ENCODE assay signal across 9 mouse cellular contexts in the genomic region with DNA sequence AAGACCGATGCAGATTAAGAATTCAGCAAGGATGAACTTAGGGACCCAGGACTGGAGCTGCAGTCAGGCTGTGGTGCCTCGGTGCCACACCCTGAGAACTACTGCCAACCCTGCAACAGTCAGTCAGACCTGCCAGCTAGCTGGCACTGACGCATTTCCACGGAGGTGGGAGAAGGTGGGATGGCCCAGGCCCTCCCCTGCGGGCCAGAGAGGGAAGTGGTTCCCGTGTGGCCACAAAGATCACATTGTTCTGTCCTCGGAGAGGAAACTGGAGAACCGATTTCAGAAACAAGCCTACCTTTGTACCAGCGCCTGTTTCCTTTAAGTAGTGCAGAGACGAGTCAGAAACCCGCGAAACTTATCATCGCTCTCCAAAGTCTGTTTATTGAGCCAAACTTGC. TPM values are rescaled to one million over a fixed set of nuclear protein-coding genes. Genes with fewer than 3 reads are reported as not detected.
DNase-seq lines count a peak whose midpoint lies in the region; ATAC-seq and TF ChIP-seq lines count a peak whose summit lies in the region.
"Had no signal": no experiment of that assay in that cellular context is flagged by ENCODE, and none has a peak within 500 bp of the region (broad histone marks: within the 10 kb centered on the region; RNA-seq: fewer than 3 reads in every experiment).

No protein-coding gene starts in this region.

- ATAC-seq in forebrain, postnatal 0 days, result 0 out of 2 replicates have a peak, but pooled peaks have one; percentile 18
- ATAC-seq in forebrain, embryonic 16.5 days, result no peak
- peak; percentile 49 for ATAC-seq in heart, postnatal 0 days (ENCODE audit: insufficient read depth, low read depth)
- no peak; the same call in 1 of the 2 replicates for ATAC-seq in limb, embryonic 13.5 days (ENCODE audit: low FRiP score, low read depth)

- TF ChIP-seq EP300 in heart, postnatal 0 days (IDR thresholded peaks at IDR 0.05; ENCODE audit: low read depth), result 0 out of 2 replicates have a peak, but pooled peaks have one; percentile 40

- H3K9ac ChIP-seq in forebrain, postnatal 0 days, result no peak overlapping the region
- no peak overlapping the region for H3K9ac ChIP-seq in forebrain, embryonic 16.5 days (replicated peaks; ENCODE audit: low read depth, low read length)
- 0 out of 2 replicates have a peak overlapping the region, but pooled peaks have one; percentile 9 for H3K9ac ChIP-seq in heart, postnatal 0 days (replicated peaks; ENCODE audit: low read depth, low read length)
- H3K9ac ChIP-seq in limb, embryonic 13.5 days, result 0 out of 2 replicates have a peak overlapping the region, but pooled peaks have one; percentile 26

- H3K27ac ChIP-seq in forebrain, postnatal 0 days (ENCODE audit: low read depth, low read length), result 0 out of 2 replicates have a peak overlapping the region, but pooled peaks have one; percentile 15
- no peak overlapping the region for H3K27ac ChIP-seq in forebrain, embryonic 16.5 days (ENCODE audit: low read length)
- H3K27ac ChIP-seq in heart, postnatal 0 days (ENCODE audit: low read depth), result peak overlapping the region; percentile 68
- H3K27ac ChIP-seq in limb, embryonic 13.5 days, result peak overlapping the region; percentile 75
- 0 out of 2 replicates have a peak overlapping the region, but pooled peaks have one; percentile 8 for H3K27ac ChIP-seq in olfactory bulb, adult 2 months (ENCODE audit: insufficient read depth, low read depth, low read length)

- WGBS in forebrain, postnatal 0 days, result 37% methylated on average over 13 of the region's 13 CpGs
- WGBS in forebrain, embryonic 16.5 days, result 38% methylated on average over 13 of the region's 13 CpGs
- 47% methylated on average over 13 of the region's 13 CpGs for WGBS in heart, postnatal 0 days
- 51% methylated on average over 13 of the region's 13 CpGs for WGBS in limb, embryonic 13.5 days
- whole genome bisulfite sequencing in olfactory bulb, adult 2 months, result 38% methylated on average over 13 of the region's 13 CpGs

- no peaks in the 10 kb centered on the region for H3K9me3 ChIP-seq in forebrain, postnatal 0 days (ENCODE audit: low read length)
- H3K9me3 ChIP-seq in forebrain, embryonic 16.5 days (ENCODE audit: control insufficient read depth, low read length), result no peaks in the 10 kb centered on the region
- H3K9me3 ChIP-seq in heart, postnatal 0 days (replicated peaks; ENCODE audit: control insufficient read depth, low read length), result no peaks in the 10 kb centered on the region
- 0 out of 2 replicates have a peak, but pooled peaks cover 5% of the 10 kb centered on the region for H3K9me3 ChIP-seq in limb, embryonic 13.5 days

- no peak for TF ChIP-seq POLR2A in olfactory bulb, adult 2 months (IDR thresholded peaks at IDR 0.05; ENCODE audit: insufficient read depth, low read depth, low read length)

- H3K4me3 ChIP-seq in forebrain, postnatal 0 days (ENCODE audit: low read depth, low read length), result no peak overlapping the region
- H3K4me3 ChIP-seq in forebrain, embryonic 16.5 days (replicated peaks; ENCODE audit: low read length), result no peak overlapping the region
- H3K4me3 ChIP-seq in heart, postnatal 0 days (ENCODE audit: low read depth, low read length), result no peak overlapping the region
- no peak overlapping the region for H3K4me3 ChIP-seq in limb, embryonic 13.5 days
- no peak overlapping the region for H3K4me3 ChIP-seq in olfactory bulb, adult 2 months (ENCODE audit: insufficient read depth, low read depth, low read length)

- DNase-seq in forebrain, postnatal 0 days, result no peak
- peak; percentile 51 to 64 for DNase-seq in adrenal gland, postnatal 36 days
- no peak for DNase-seq in heart, postnatal 0 days (ENCODE audit: low spot score)
- DNase-seq in frontal cortex, postnatal 10 days (ENCODE audit: low spot score in 2 of 2), result no peak
- no peak for DNase-seq in urinary bladder, postnatal 25 days (ENCODE audit: low spot score)

- no peaks in the 10 kb centered on the region for H3K27me3 ChIP-seq in forebrain, postnatal 0 days (ENCODE audit: insufficient read depth, low read length)
- no peaks in the 10 kb centered on the region for H3K27me3 ChIP-seq in forebrain, embryonic 16.5 days (replicated peaks; ENCODE audit: control insufficient read depth, insufficient read depth, low read length)
- H3K27me3 ChIP-seq in heart, postnatal 0 days (ENCODE audit: control insufficient read depth, insufficient read depth, low read length), result no peaks in the 10 kb centered on the region
- no peaks in the 10 kb centered on the region for H3K27me3 ChIP-seq in limb, embryonic 13.5 days

- no peaks in the 10 kb centered on the region for H3K36me3 ChIP-seq in forebrain, postnatal 0 days (ENCODE audit: insufficient read depth)
- H3K36me3 ChIP-seq in forebrain, embryonic 16.5 days (ENCODE audit: control insufficient read depth, insufficient read depth), result no peaks in the 10 kb centered on the region
- peaks cover 5% of the 10 kb centered on the region; the same call in 1 of the 2 replicates for H3K36me3 ChIP-seq in heart, postnatal 0 days (replicated peaks; ENCODE audit: control insufficient read depth, insufficient read depth, low read length)
- H3K36me3 ChIP-seq in limb, embryonic 13.5 days, result peaks cover 26% of the 10 kb centered on the region
- H3K36me3 ChIP-seq: G1E had no signal

- peak; percentile 5; the same call in 1 of the 2 replicates for TF ChIP-seq CTCF in forebrain, postnatal 0 days (IDR thresholded peaks at IDR 0.05; ENCODE audit: low read depth)
- TF ChIP-seq CTCF in heart, postnatal 0 days (IDR thresholded peaks at IDR 0.05; ENCODE audit: low read depth), result no peak
- TF ChIP-seq CTCF in olfactory bulb, adult 2 months (IDR thresholded peaks at IDR 0.05; ENCODE audit: insufficient read depth, low read depth, low read length), result no peak

- no peak overlapping the region for H3K4me2 ChIP-seq in forebrain, postnatal 0 days (ENCODE audit: low read depth)
- H3K4me2 ChIP-seq in forebrain, embryonic 16.5 days (ENCODE audit: low read length), result no peak overlapping the region
- H3K4me2 ChIP-seq in heart, postnatal 0 days (ENCODE audit: low read depth, low read length), result peak overlapping the region; percentile 17; the same call in 1 of the 2 replicates
- H3K4me2 ChIP-seq in limb, embryonic 13.5 days (replicated peaks), result peak overlapping the region; percentile 39

- H3K4me1 ChIP-seq in forebrain, postnatal 0 days (ENCODE audit: insufficient read depth), result no peaks in the 10 kb centered on the region
- H3K4me1 ChIP-seq in forebrain, embryonic 16.5 days (replicated peaks; ENCODE audit: control insufficient read depth, insufficient read depth, low read length), result peaks cover 8% of the 10 kb centered on the region
- peaks cover 45% of the 10 kb centered on the region for H3K4me1 ChIP-seq in heart, postnatal 0 days (ENCODE audit: control insufficient read depth, insufficient read depth)
- H3K4me1 ChIP-seq in limb, embryonic 13.5 days, result peaks cover 62% of the 10 kb centered on the region
- H3K4me1 ChIP-seq in olfactory bulb, adult 2 months (ENCODE audit: control insufficient read depth, insufficient read depth, low read length), result peaks cover 8% of the 10 kb centered on the region

RNA-seq across cellular contexts. Expression of a gene that starts 17.3 kb away (rescaled TPM):
- total RNA-seq in forebrain, postnatal 0 days (2014; rRNA removed), result 7.9 and 11.1 TPM in 2 replicates
- 0.50 and 0.56 TPM in 2 replicates for polyA plus RNA-seq in forebrain, postnatal 0 days (2015; fragmentation: Nextera tagmentation; extraction: Ambion mirVana)
- 1.8 and 2.3 TPM in 2 replicates for polyA plus RNA-seq in forebrain, embryonic 16.5 days (2015; fragmentation: Nextera tagmentation; extraction: Ambion mirVana)
- 100 to 1,000 TPM in 1 of 2 experiments, 10 to 100 TPM in 1; 95.6 to 154 TPM for total RNA-seq in adrenal gland, postnatal 36 days (2021)
- total RNA-seq in heart, postnatal 0 days (2014; rRNA removed; ENCODE audit: low replicate concordance), result 28.0 and 30.5 TPM in 2 replicates
- 1.8 and 1.9 TPM in 2 replicates for polyA plus RNA-seq in heart, postnatal 0 days (2015; fragmentation: Nextera tagmentation; extraction: Ambion mirVana)
- polyA plus RNA-seq in limb, embryonic 13.5 days (2015; fragmentation: Nextera tagmentation; extraction: Ambion mirVana), result 7.1 and 7.7 TPM in 2 replicates
- not detected in 2 replicates for polyA plus RNA-seq in olfactory bulb, adult 2 months (2012; ENCODE audit: insufficient read depth, insufficient read length, low replicate concordance, missing spikeins)

RNA-seq across cellular contexts. Expression of a gene that starts 39.0 kb away (rescaled TPM):
- 33.6 and 37.2 TPM in 2 replicates for total RNA-seq in forebrain, postnatal 0 days (2014; rRNA removed)
- polyA plus RNA-seq in forebrain, postnatal 0 days (2015; fragmentation: Nextera tagmentation; extraction: Ambion mirVana), result 38.4 and 39.0 TPM in 2 replicates
- polyA plus RNA-seq in forebrain, embryonic 16.5 days (2015; fragmentation: Nextera tagmentation; extraction: Ambion mirVana), result 37.2 and 38.7 TPM in 2 replicates
- 10 to 100 TPM; 28.1 to 43.2 TPM for total RNA-seq in adrenal gland, postnatal 36 days (2021)
- 17.3 and 19.6 TPM in 2 replicates for total RNA-seq in heart, postnatal 0 days (2014; rRNA removed; ENCODE audit: low replicate concordance)
- polyA plus RNA-seq in heart, postnatal 0 days (2015; fragmentation: Nextera tagmentation; extraction: Ambion mirVana), result 10.8 and 12.2 TPM in 2 replicates
- polyA plus RNA-seq in limb, embryonic 13.5 days (2015; fragmentation: Nextera tagmentation; extraction: Ambion mirVana), result 50.3 and 54.4 TPM in 2 replicates
- polyA plus RNA-seq in olfactory bulb, adult 2 months (2012; ENCODE audit: insufficient read depth, insufficient read length, low replicate concordance, missing spikeins), result not detected in 2 replicates

Comparison
In these comparisons a context has a peak if more than half of its experiments do, and no peak if none do; other contexts are left out.
1. ATAC-seq: peak in forebrain, postnatal 0 days (single experiment) and heart, postnatal 0 days (single experiment); none in forebrain, embryonic 16.5 days (single experiment) and limb, embryonic 13.5 days (single experiment).
2. DNase-seq: peak in adrenal gland, postnatal 36 days (2 of 2); none in forebrain, postnatal 0 days (single experiment), heart, postnatal 0 days (single experiment), frontal cortex, postnatal 10 days (0 of 2) and urinary bladder, postnatal 25 days (single experiment).
3. H3K4me2 ChIP-seq: peak in heart, postnatal 0 days (single experiment) and limb, embryonic 13.5 days (single experiment); none in forebrain, postnatal 0 days (single experiment) and forebrain, embryonic 16.5 days (single experiment).
4. H3K9ac ChIP-seq: peak in heart, postnatal 0 days (single experiment) and limb, embryonic 13.5 days (single experiment); none in forebrain, postnatal 0 days (single experiment) and forebrain, embryonic 16.5 days (single experiment).
5. RNA of a gene that starts 39.0 kb away (polyA plus RNA-seq): 50.3 to 54.4 TPM in limb, embryonic 13.5 days, 38.4 to 39.0 TPM in forebrain, postnatal 0 days, 37.2 to 38.7 TPM in forebrain, embryonic 16.5 days and 10.8 to 12.2 TPM in heart, postnatal 0 days; not detected in olfactory bulb, adult 2 months; every median in the first group is over 10 times any median in the second.